Mouse (Mus musculus) layer of hippocampus, postnatal 14 days (tissue): ENCODE measurements around the gene Gss. TPM values are rescaled to one million over a fixed set of nuclear protein-coding genes. Genes with fewer than 3 reads are reported as not detected.
"Not testable (repeated sequence)": the region's sequence is repeated elsewhere in the genome, so short reads cannot be mapped to it uniquely, and the experiment has no call there.

Experiments used
- DNase-seq, 2 experiments: peaks; one replicate each; pipeline ENCODE4 v3.0.0; 2021 to 2022; ENCODE audit warnings: low spot score in 2 of 2, mixed read lengths in 1 of 2
- total RNA-seq, 2 experiments: library from RNA; stranded (reverse); gene quantifications; 2 replicates each; pipeline ENCODE4 v1.2.3; 2021

The Gss gene
- total RNA-seq, 2 experiments from 2014 or later = 14.5 to 16.4 TPM

GRCm38 (mm10) chr2:155580331-155580730 is 12.3 kb downstream of the Gss start:
- no peak for DNase-seq

GRCm38 (mm10) chr2:155576656-155577055 is 16.0 kb downstream of the Gss start:
- no peak for DNase-seq

GRCm38 (mm10) chr2:155574700-155575099 is 17.9 kb downstream of the Gss start:
- DNase-seq = peak; percentile 40 to 51

GRCm38 (mm10) chr2:155573996-155574395 is 18.6 kb downstream of the Gss start:
- DNase-seq = no peak

GRCm38 (mm10) chr2:155573001-155573400 is 19.6 kb downstream of the Gss start:
- DNase-seq = no peak

GRCm38 (mm10) chr2:155569223-155569807 is 23.3 kb downstream of the Gss start:
- DNase-seq = no peak

GRCm38 (mm10) chr2:155567751-155568150 is 24.9 kb downstream of the Gss start:
- no peak for DNase-seq

- no peak for DNase-seq
These were observed 29.7 kb downstream of the Gss start for GRCm38 (mm10) chr2:155562934-155563333.

- DNase-seq = peak in 1 of 2 experiments; percentile 20
These were observed 30.4 kb downstream of the Gss start for GRCm38 (mm10) chr2:155562209-155562608.

- no peak for DNase-seq
These were observed 38.1 kb downstream of the Gss start for GRCm38 (mm10) chr2:155554426-155554985.

GRCm38 (mm10) chr2:155552949-155553354 is 39.7 kb downstream of the Gss start:
- no peak for DNase-seq

- DNase-seq = no peak
These were observed 40.3 kb downstream of the Gss start for GRCm38 (mm10) chr2:155552336-155552735.

GRCm38 (mm10) chr2:155546955-155547354 is 45.7 kb downstream of the Gss start:
- no peak for DNase-seq

GRCm38 (mm10) chr2:155540822-155541458 is 51.7 kb downstream of the Gss start:
- DNase-seq = no peak

- no peak for DNase-seq
These were observed 52.9 kb downstream of the Gss start for GRCm38 (mm10) chr2:155539696-155540095.

GRCm38 (mm10) chr2:155538463-155539057 is 54.0 kb downstream of the Gss start:
- DNase-seq = not testable (repeated sequence)

- DNase-seq = no peak
These were observed 54.7 kb downstream of the Gss start for GRCm38 (mm10) chr2:155537761-155538462.

GRCm38 (mm10) chr2:155536292-155536691 is 56.3 kb downstream of the Gss start:
- DNase-seq = no peak

GRCm38 (mm10) chr2:155527367-155527766 is 65.2 kb downstream of the Gss start:
- no peak for DNase-seq

GRCm38 (mm10) chr2:155524378-155524777 is 68.2 kb downstream of the Gss start:
- no peak for DNase-seq

GRCm38 (mm10) chr2:155523706-155524105 is 68.9 kb downstream of the Gss start:
- DNase-seq = no peak
